Mouse (Mus musculus): ENCODE results near the gene Fam155a. TPM values are rescaled to one million over a fixed set of nuclear protein-coding genes. Genes with fewer than 3 reads are reported as not detected.

Gene Fam155a
- polyA plus RNA-seq, 1 experiment from 2014 or later = 10.3 TPM

DNA sequence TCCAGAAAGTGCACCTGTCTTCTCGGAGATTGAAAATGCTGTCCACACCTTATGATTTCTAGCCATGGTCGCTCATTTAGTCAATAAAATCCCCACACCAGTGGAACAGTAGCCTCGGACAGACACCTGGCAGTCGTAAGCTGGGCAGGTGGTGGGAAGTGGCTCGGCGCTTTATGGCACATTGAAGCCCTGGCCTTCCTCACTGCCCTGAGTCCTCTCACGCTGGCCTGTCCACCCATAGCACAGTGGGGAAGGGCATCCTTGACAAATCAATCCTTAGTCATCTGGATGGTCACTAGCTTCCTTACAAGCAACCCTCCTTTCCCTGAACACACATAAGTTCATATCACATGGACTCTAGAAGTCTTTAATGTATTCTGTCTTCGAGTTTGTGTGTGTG lies 401.8 kb downstream of the Fam155a start:
- no peaks in the 10 kb centered on the region for H3K9me3 ChIP-seq (replicated peaks)
- no peak overlapping the region for H3K27ac ChIP-seq
- no peaks in the 10 kb centered on the region for H3K4me1 ChIP-seq
- no peak overlapping the region for H3K4me3 ChIP-seq
- no peaks in the 10 kb centered on the region for H3K36me3 ChIP-seq (ENCODE audit: poor library complexity, severe bottlenecking)
- ATAC-seq = no peak
- no peak overlapping the region for H3K4me2 ChIP-seq
- H3K27me3 ChIP-seq = no peaks in the 10 kb centered on the region
- WGBS = 92% methylated on average over 8 of the region's 8 CpGs
- H3K9ac ChIP-seq = no peak overlapping the region

DNA sequence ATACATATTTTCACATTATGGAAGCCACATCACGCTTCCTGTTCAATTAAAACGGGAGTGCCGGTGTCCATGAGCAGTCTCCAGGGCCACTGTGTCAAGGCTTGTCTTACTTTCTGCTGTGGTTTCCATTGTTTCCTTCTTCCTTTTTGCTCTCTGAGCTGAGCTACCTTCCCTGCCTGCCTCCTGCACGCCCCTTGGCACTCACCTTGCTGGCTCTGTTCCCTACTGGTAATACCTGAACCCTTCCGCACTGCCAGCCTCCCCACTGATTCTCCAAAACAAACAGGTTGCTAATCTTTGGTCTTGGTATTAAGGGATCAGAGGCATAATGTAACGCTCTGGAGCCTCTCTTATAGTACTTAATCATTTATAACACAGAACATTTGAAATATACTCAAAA lies 403.2 kb downstream of the Fam155a start:
- Histone ChIP-seq H3K4me1 (peaks cover 10% of the 10 kb centered on the region), H3K36me3 (ENCODE audit: poor library complexity, severe bottlenecking) (no peaks in the 10 kb centered on the region), H3K27me3 (no peaks in the 10 kb centered on the region), H3K27ac (no peak overlapping the region), H3K4me2 (no peak overlapping the region), H3K9ac (no peak overlapping the region), H3K9me3 (replicated peaks) (no peaks in the 10 kb centered on the region), H3K4me3 (no peak overlapping the region)
- 74% methylated on average over 6 of the region's 6 CpGs for WGBS
- no peak for ATAC-seq

DNA sequence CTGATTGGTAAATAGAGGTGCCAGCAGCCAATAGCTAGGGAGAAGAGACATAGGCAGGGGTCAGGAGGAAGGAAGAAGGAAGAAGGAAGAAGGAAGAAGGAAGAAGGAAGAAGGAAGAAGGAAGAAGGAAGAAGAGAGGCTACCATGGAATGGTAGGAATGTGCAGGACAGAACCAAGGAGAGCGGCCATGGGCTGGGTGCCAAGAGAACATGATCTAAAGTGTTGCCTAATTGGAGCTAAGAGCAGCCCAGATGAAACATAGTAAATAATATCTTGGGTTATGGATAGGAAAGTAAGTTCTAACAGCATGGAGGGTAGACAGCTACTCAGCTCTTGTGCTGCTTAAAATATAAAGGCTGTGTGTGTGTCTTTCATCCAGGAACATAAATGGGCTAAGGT lies 405.6 kb downstream of the Fam155a start:
- no peaks in the 10 kb centered on the region for H3K9me3 ChIP-seq (replicated peaks)
- no peak overlapping the region for H3K27ac ChIP-seq
- H3K27me3 ChIP-seq = no peaks in the 10 kb centered on the region
- H3K36me3 ChIP-seq (ENCODE audit: poor library complexity, severe bottlenecking) = no peaks in the 10 kb centered on the region
- no peak for ATAC-seq
- no peak overlapping the region for H3K4me2 ChIP-seq
- no peak overlapping the region for H3K4me3 ChIP-seq
- peaks cover 12% of the 10 kb centered on the region for H3K4me1 ChIP-seq
- no peak overlapping the region for H3K9ac ChIP-seq
- 86% methylated on average over 1 of the region's 1 CpGs for WGBS

DNA sequence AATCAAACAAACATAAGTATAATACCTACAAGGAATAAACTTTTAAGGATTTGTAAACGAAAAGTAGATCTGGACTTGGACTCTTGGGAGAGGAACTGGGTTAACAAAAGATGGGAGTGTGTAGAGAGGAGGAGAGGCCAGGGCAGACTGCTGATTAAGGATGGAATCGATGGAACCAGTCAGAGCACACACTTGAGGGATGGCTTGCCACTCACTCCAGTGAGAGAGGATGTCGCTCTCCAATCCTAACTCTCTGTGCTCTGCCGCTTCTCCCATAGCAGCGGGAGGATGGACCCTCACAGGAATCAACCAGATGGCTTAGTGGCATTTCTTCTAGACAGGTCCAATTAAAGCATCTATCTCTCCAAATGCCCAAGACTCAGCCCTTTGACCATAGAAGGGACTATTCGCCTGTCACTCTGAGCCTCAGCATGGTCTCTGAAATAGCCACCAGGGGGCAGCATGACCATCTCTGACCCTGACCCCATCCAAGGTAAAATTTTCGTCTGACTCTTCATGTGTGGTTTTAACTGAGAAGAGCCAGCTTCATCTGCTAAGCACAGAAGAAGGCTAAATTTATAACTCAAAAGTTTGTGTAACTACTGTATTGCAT lies 422.3 kb downstream of the Fam155a start:
- H3K27ac ChIP-seq = no peak overlapping the region
- peak; percentile 58; the same call in 1 of the 2 replicates for ATAC-seq
- no peaks in the 10 kb centered on the region for H3K36me3 ChIP-seq (ENCODE audit: poor library complexity, severe bottlenecking)
- 50% methylated on average over 7 of the region's 7 CpGs for WGBS
- H3K4me3 ChIP-seq = no peak overlapping the region
- H3K9me3 ChIP-seq (replicated peaks) = no peaks in the 10 kb centered on the region
- peaks cover 11% of the 10 kb centered on the region for H3K4me1 ChIP-seq
- no peaks in the 10 kb centered on the region for H3K27me3 ChIP-seq
- H3K4me2 ChIP-seq = no peak overlapping the region
- no peak overlapping the region for H3K9ac ChIP-seq

DNA sequence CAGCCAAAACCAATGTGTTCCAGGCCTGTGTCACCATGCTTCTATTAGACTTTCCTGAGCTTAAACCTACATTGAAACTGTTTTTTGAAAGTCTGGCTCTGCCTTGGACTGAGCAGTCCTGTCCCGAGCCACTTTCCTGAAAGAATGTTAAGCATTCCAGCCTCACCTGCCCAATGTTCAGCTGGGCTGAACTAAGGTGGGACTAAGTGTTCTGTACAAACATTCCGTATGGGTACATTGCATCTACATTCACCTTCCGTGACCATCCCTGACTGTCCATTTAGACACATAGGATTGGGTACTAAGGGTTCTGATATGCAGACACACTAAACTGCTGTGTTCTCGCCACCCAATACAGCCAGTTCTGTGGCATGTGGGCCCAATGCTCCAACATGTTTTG lies 423.8 kb downstream of the Fam155a start:
- no peak overlapping the region for H3K27ac ChIP-seq
- H3K4me1 ChIP-seq = peaks cover 11% of the 10 kb centered on the region
- WGBS = 70% methylated on average over 4 of the region's 4 CpGs
- H3K27me3 ChIP-seq = no peaks in the 10 kb centered on the region
- H3K4me2 ChIP-seq = no peak overlapping the region
- H3K36me3 ChIP-seq (ENCODE audit: poor library complexity, severe bottlenecking) = no peaks in the 10 kb centered on the region
- H3K4me3 ChIP-seq = no peak overlapping the region
- no peak overlapping the region for H3K9ac ChIP-seq
- H3K9me3 ChIP-seq (replicated peaks) = no peaks in the 10 kb centered on the region
- ATAC-seq = no peak

DNA sequence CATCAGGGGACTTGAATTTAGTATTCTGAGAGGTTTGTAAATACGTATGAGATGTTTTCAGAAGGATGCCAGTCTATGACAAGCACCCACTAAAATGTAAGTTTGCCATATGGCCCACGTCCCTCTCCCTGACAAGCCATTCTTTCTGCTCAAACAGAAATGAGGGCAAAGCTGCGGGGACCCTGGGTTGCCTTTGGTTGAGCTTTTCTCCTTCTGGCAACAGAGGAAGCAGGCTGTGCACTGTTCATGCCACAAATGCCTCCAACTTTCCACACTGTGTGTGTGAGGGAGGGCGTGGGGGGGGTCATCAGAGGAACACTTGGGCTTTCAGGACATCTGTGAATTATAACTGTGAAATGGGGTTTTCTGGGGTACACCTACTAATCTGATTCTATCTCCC lies 426.8 kb downstream of the Fam155a start:
- H3K27ac ChIP-seq = no peak overlapping the region
- no peak overlapping the region for H3K9ac ChIP-seq
- H3K27me3 ChIP-seq = no peaks in the 10 kb centered on the region
- ATAC-seq = peak; percentile 48; the same call in 1 of the 2 replicates
- no peaks in the 10 kb centered on the region for H3K36me3 ChIP-seq (ENCODE audit: poor library complexity, severe bottlenecking)
- H3K4me2 ChIP-seq = no peak overlapping the region
- WGBS = 76% methylated on average over 4 of the region's 4 CpGs
- H3K4me1 ChIP-seq = peaks cover 11% of the 10 kb centered on the region
- no peak overlapping the region for H3K4me3 ChIP-seq
- H3K9me3 ChIP-seq (replicated peaks) = no peaks in the 10 kb centered on the region

DNA sequence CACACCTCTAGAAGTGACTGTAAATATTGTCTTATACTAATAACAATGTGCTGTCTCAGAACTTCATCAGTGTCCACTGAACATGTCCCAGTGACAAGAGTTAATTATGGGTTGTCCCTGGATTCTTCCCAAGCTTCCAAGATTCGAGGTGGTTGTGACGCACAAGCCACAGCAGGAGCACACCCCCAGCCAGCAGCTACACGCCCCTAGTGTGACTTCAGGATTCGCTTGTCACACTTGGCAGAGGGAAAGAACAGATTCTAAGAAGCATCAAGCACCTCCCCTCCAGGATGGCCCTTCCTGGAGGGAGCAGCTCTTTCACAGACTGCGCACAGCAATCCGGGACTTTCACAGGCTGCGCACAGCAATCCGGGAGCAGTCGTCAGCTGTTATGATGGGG lies 428.0 kb downstream of the Fam155a start:
- WGBS = 74% methylated on average over 9 of the region's 9 CpGs
- Histone ChIP-seq H3K36me3 (ENCODE audit: poor library complexity, severe bottlenecking) (no peaks in the 10 kb centered on the region), H3K9ac (no peak overlapping the region), H3K4me2 (no peak overlapping the region), H3K9me3 (replicated peaks) (no peaks in the 10 kb centered on the region), H3K4me1 (peaks cover 9% of the 10 kb centered on the region), H3K4me3 (no peak overlapping the region), H3K27me3 (no peaks in the 10 kb centered on the region), H3K27ac (no peak overlapping the region)
- ATAC-seq = no peak

DNA sequence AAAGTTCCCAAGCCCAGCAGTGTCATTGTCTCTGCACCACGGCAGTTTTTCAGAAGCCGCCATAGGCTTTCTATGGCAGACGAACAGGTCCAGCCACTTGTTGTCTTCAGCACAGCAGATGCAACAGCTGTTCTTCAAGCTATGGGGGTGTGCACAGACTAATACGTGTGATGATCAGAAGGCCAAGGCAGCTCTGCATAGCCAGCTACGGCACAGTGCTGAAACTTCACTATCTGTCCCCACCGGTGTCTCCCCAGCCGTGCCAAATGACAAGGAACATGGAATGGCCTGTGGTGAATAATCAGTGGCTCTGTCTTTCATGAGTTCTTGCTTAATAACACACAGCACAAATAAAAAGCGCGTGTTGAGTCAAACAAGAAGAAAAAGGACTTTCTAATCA lies 428.4 kb downstream of the Fam155a start:
- H3K4me1 ChIP-seq = peaks cover 6% of the 10 kb centered on the region
- ATAC-seq = 0 out of 2 replicates have a peak, but pooled peaks have one; percentile 51
- WGBS = 80% methylated on average over 9 of the region's 9 CpGs

DNA sequence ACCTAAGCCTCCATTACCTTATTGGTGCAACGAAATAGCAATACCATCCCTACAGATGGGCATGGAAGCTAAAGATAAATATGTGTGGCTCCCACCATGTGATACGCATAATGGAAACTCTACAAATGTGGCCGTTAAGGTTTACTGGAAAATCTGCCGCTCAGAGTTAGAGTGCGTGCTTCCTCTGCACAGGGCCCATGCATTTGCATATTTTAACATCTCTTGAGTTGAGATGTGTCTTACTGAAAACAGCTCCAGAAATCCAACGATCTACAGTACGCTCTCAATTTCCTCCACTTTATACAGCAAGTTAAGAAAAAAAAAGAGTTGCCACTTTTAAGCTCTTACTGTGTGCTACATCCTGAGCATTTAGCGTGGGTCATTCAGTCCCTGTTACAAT lies 433.1 kb downstream of the Fam155a start:
- H3K27ac ChIP-seq = no peak overlapping the region
- no peak overlapping the region for H3K4me3 ChIP-seq
- H3K27me3 ChIP-seq = no peaks in the 10 kb centered on the region
- H3K36me3 ChIP-seq (ENCODE audit: poor library complexity, severe bottlenecking) = no peaks in the 10 kb centered on the region
- no peaks in the 10 kb centered on the region for H3K9me3 ChIP-seq (replicated peaks)
- H3K4me2 ChIP-seq = no peak overlapping the region
- H3K4me1 ChIP-seq = peaks cover 13% of the 10 kb centered on the region; the same call in 1 of the 2 replicates
- no peak overlapping the region for H3K9ac ChIP-seq
- 86% methylated on average over 8 of the region's 8 CpGs for WGBS
- ATAC-seq = no peak

More for the DNA sequence above, 428.4 kb downstream of the Fam155a start:
- Histone ChIP-seq H3K9ac (no peak overlapping the region), H3K9me3 (replicated peaks) (no peaks in the 10 kb centered on the region), H3K36me3 (ENCODE audit: poor library complexity, severe bottlenecking) (no peaks in the 10 kb centered on the region), H3K4me2 (no peak overlapping the region), H3K27me3 (no peaks in the 10 kb centered on the region), H3K4me3 (no peak overlapping the region), H3K27ac (no peak overlapping the region)

DNA sequence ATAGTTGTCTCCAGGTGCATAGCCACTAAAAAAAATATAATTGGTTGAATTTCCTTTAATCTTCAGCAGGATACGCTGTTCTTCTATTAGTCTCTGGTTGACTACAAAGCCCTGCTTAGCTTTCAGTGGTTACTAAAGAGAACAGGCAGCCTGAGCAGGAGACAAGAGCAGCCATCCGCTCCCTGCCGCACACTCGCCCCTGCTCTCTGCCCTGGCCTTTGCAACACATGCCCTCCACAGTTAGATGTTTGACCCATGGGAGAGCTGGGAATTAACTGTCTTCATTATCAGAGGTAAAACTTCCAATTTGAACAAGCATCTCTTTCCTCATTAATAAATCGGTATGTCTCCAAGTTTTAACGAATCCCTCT lies 435.0 kb downstream of the Fam155a start:
- WGBS = 8% methylated on average over 6 of the region's 6 CpGs
- Histone ChIP-seq H3K9ac (no peak overlapping the region), H3K27me3 (no peaks in the 10 kb centered on the region), H3K27ac (no peak overlapping the region), H3K4me2 (no peak overlapping the region), H3K4me1 (peaks cover 13% of the 10 kb centered on the region; the same call in 1 of the 2 replicates), H3K9me3 (replicated peaks) (no peaks in the 10 kb centered on the region), H3K4me3 (no peak overlapping the region), H3K36me3 (ENCODE audit: poor library complexity, severe bottlenecking) (no peaks in the 10 kb centered on the region)
- ATAC-seq = 0 out of 2 replicates have a peak, but pooled peaks have one; percentile 30

DNA sequence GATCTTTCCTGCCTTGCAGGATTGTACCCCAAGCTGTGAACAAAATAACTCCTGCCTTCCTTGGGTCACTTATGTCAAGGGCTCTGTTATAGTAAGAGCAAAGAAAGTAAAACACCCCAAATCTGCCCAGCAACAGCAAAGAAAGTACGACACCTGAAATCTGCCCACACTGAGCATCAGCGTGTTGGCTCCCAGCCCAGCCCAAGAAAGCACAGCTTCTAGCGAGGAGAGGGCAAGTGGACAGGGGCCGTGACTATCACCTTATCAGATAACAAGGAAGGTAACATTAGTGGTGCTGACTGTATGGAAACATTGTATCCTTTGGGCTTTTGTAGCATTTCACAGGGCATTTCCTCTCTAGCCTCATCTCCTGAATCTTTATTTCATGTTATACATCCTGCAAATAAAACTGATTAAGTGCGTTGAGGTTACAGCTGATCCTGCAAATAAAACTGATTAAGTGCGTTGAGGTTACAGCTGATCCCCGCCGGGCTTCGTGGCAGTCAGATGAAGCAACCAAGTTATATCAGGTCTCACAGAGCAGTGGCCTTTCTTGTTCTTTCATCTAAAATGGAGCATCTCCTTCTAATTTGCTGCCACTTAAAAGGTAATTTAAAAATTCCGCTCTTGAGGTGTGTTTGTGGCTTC lies 435.6 kb downstream of the Fam155a start:
- no peak overlapping the region for H3K4me2 ChIP-seq
- H3K9ac ChIP-seq = no peak overlapping the region
- peaks cover 13% of the 10 kb centered on the region; the same call in 1 of the 2 replicates for H3K4me1 ChIP-seq
- no peaks in the 10 kb centered on the region for H3K9me3 ChIP-seq (replicated peaks)
- no peak overlapping the region for H3K4me3 ChIP-seq
- WGBS = 53% methylated on average over 10 of the region's 10 CpGs
- H3K27ac ChIP-seq = no peak overlapping the region
- ATAC-seq = no peak
- H3K27me3 ChIP-seq = no peaks in the 10 kb centered on the region
- H3K36me3 ChIP-seq (ENCODE audit: poor library complexity, severe bottlenecking) = no peaks in the 10 kb centered on the region

DNA sequence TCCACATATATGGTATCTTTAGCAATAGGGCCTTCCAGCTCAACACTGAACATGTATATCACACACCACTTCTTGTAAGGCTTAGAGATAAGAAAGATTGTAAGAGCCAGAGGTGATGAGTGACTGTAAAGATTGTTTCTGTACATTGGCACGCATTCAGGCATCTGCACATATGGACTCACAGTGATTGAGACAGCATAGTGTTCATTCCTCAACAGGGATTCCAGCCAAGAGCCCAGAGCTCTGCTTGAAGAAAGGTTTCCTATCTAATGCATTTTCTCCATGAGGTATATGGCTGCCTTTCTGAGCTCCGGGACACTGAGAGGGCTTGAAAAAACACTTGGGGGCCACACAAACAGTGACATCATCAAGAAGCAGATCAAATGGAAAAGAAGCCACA lies 438.2 kb downstream of the Fam155a start:
- Histone ChIP-seq H3K27ac (no peak overlapping the region), H3K9ac (no peak overlapping the region), H3K4me2 (no peak overlapping the region), H3K27me3 (no peaks in the 10 kb centered on the region), H3K4me1 (peaks cover 13% of the 10 kb centered on the region; the same call in 1 of the 2 replicates), H3K9me3 (replicated peaks) (no peaks in the 10 kb centered on the region), H3K36me3 (ENCODE audit: poor library complexity, severe bottlenecking) (no peaks in the 10 kb centered on the region), H3K4me3 (no peak overlapping the region)
- WGBS = 89% methylated on average over 2 of the region's 2 CpGs
- no peak for ATAC-seq

DNA sequence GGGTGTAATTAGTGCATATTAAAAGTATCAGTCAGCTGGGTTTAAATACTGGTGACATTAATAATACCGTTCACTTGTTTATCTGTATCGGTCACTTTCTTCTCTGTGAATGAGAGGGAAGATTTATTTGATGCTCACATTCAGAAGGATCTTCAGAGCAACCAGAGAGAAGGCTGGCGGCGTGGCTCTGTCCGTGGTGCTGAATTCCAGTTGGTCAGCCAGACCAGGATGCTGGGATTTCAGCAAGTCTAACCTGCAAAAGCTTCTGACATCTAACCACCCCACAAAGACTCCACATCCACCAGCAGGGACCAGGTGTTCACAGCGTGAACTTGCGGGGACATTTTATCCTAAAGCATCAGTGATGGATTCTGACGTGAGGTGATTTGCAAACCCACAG lies 461.5 kb downstream of the Fam155a start:
- Histone ChIP-seq H3K9ac (no peak overlapping the region), H3K27ac (no peak overlapping the region), H3K4me3 (no peak overlapping the region), H3K27me3 (no peaks in the 10 kb centered on the region), H3K36me3 (ENCODE audit: poor library complexity, severe bottlenecking) (no peaks in the 10 kb centered on the region), H3K4me1 (no peaks in the 10 kb centered on the region), H3K9me3 (replicated peaks) (no peaks in the 10 kb centered on the region), H3K4me2 (no peak overlapping the region)
- no peak for ATAC-seq
- 35% methylated on average over 8 of the region's 8 CpGs for WGBS

Measured in forebrain, embryonic 13.5 days (tissue).